Mouse (Mus musculus) right cerebral cortex, postnatal 25 days (tissue): Measurements from ENCODE around the gene Med17.
"Not testable (repeated sequence)": the region's sequence is repeated elsewhere in the genome, so short reads cannot be mapped to it uniquely, and the experiment has no call there.

Experiments
- DNase-seq: peaks from one replicate; pipeline ENCODE4 v3.0.0; 2022

The Med17 gene

GRCm38 (mm10) chr9:15279649-15280490, at the start of gene Med17:
TSS of gene Med17 (minus strand) at chr9:15279931.
- DNase-seq, result peak; percentile 93

- DNase-seq, result no peak
Observed at GRCm38 (mm10) chr9:15318170-15318742, 38.5 kb upstream of the Med17 start.

GRCm38 (mm10) chr9:15317223-15318169, 37.8 kb upstream of the Med17 start:
- DNase-seq, result no peak

GRCm38 (mm10) chr9:15316296-15316695, 36.6 kb upstream of the Med17 start:
- DNase-seq, result not testable (repeated sequence)

- DNase-seq, result no peak
Observed at GRCm38 (mm10) chr9:15314619-15315018, 34.9 kb upstream of the Med17 start.

- DNase-seq, result no peak
Observed at GRCm38 (mm10) chr9:15313633-15314032, 33.9 kb upstream of the Med17 start.

GRCm38 (mm10) chr9:15312054-15312735, 32.5 kb upstream of the Med17 start:
- no peak for DNase-seq

- no peak for DNase-seq
Observed at GRCm38 (mm10) chr9:15310179-15310578, 30.4 kb upstream of the Med17 start.

- no peak for DNase-seq
Observed at GRCm38 (mm10) chr9:15309425-15309824, 29.7 kb upstream of the Med17 start.

GRCm38 (mm10) chr9:15308254-15308653, 28.5 kb upstream of the Med17 start:
- DNase-seq, result no peak

GRCm38 (mm10) chr9:15307257-15307656, 27.5 kb upstream of the Med17 start:
- DNase-seq, result no peak

GRCm38 (mm10) chr9:15306398-15307119, 26.8 kb upstream of the Med17 start, which contains the start of gene 4931406C07Rik:
TSS of gene 4931406C07Rik (minus strand) at chr9:15306448.
- no peak for DNase-seq

- DNase-seq, result peak; percentile 94
Observed at GRCm38 (mm10) chr9:15305503-15306397, 26.0 kb upstream of the Med17 start, which contains the start of gene Taf1d. TSS of gene Taf1d (plus strand) at chr9:15306214.

- no peak for DNase-seq
Observed at GRCm38 (mm10) chr9:15302881-15303280, 23.1 kb upstream of the Med17 start.

GRCm38 (mm10) chr9:15302006-15302405, 22.3 kb upstream of the Med17 start:
- DNase-seq, result not testable (repeated sequence)

- no peak for DNase-seq
Observed at GRCm38 (mm10) chr9:15301399-15301798, 21.7 kb upstream of the Med17 start.

GRCm38 (mm10) chr9:15300056-15300455, 20.3 kb upstream of the Med17 start:
- no peak for DNase-seq

- DNase-seq, result no peak
Observed at GRCm38 (mm10) chr9:15298451-15298850, 18.7 kb upstream of the Med17 start.

- no peak for DNase-seq
Observed at GRCm38 (mm10) chr9:15297112-15297511, 17.4 kb upstream of the Med17 start.

GRCm38 (mm10) chr9:15289251-15289650, 9.5 kb upstream of the Med17 start:
- DNase-seq, result no peak

GRCm38 (mm10) chr9:15288402-15288801, 8.7 kb upstream of the Med17 start:
- no peak for DNase-seq
